Mouse (Mus musculus): ENCODE measurements at regions not wholly inside any gene's neighbourhood (a gene's known extent, or its start where the extent isn't known, plus 50 kb on each side); places are given as distances from the start of the nearest gene placed in this dataset.

- no peak for TF ChIP-seq CTCF (IDR thresholded peaks at IDR 0.05; ENCODE audit: low read depth)
- no peak for TF ChIP-seq EP300 (IDR thresholded peaks at IDR 0.05; ENCODE audit: low read depth)
These were observed 308.1 kb upstream of the Dynlrb2 start for GRCm38 (mm10) chr8:116196623-116197184.

All from liver, embryonic 14.5 days (tissue).